Mouse (Mus musculus): ENCODE results near the gene Zmat1.

Gene Zmat1

DNA sequence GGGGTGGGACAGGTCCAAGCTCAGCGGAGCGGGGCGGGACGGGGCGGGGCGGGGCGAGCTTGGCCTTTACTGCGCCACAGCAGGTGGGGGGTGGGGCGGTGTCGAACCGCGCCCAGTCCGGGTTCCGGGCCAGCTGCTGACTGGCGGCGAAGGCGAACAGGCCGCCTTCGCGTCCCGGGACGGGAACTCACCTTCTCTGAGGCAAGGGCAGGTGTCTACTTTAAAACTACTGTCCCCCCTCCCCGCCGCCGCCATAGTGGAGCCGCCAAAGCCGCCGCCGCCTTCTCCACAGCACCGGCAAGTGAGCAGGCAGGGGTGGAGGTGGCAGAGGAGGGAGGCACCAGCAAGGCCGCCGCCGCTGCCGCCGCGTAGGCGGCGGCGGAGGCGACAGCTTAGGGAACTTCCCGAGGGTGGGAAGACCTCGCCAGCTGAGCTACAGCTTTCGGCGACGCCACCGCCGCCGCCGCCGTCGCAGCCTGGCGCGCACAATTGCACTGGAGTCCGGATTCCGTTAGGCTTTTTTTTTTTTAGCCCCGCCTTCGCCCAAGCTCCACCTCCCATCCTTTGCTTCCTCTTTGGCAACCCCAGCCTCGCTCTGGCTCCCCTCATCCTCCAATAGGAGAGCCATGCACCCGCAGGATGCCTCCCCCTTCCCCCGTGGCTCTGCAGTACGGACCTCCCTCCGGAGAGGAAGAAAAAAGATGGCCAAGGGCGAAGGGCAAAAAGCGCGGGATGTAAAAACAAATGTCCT lies at the start of gene Zmat1:
Gene Zmat1 (minus strand): TSS at position 490 of the 751 bp plus-strand sequence.
- DNase-seq (ENCODE audit: low read depth, low spot score), result peak; percentile 90

DNA sequence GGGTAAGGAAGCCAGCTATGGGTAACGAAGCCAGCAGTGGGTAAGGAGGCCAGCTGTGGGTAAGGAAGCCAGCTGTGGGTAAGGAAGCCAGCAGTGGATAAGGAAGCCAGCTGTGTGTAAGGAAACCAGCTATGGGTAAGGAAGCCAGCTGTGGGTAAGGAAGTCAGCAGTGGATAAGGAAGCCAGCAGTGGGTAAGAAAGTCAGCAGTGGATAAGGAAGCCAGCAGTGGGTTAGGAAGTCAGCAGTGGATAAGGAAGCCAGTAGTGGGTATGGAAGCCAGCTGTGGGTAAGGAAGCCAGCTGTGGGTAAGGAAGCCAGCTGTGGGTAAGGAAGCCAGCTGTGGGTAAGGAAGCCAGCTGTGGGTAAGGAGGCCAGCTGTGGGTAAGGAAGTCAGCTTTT lies 44.9 kb upstream of the Zmat1 start:
- peak; percentile 0 for DNase-seq (ENCODE audit: low read depth, low spot score)

GRCm38 (mm10) chrX:135035962-135036375 lies 27.0 kb upstream of the Zmat1 start:
- no peak for DNase-seq (ENCODE audit: low read depth, low spot score)

GRCm38 (mm10) chrX:135025135-135025534 lies 16.1 kb upstream of the Zmat1 start:
- DNase-seq (ENCODE audit: low read depth, low spot score), result no peak

DNA sequence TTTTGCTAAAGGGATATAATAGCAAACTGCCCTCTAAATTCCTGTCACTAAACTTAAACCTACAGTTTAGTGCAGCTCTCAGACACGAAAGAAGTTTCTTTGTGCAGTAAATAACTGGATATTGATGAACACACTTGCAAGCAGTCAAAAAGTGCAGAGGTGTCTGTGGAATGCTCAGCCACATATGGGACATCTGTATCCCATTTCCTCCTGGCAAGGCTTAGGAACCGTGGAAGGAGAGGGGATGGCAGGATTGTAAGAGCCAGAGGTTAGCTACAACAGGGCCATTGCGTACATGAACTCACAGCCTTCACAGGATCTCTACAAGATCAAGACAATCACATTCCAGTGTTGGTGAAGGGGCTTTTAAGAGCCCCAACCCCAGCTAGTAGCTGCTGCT lies 2.4 kb upstream of the Zmat1 start:
- no peak for DNase-seq (ENCODE audit: low read depth, low spot score)

DNA sequence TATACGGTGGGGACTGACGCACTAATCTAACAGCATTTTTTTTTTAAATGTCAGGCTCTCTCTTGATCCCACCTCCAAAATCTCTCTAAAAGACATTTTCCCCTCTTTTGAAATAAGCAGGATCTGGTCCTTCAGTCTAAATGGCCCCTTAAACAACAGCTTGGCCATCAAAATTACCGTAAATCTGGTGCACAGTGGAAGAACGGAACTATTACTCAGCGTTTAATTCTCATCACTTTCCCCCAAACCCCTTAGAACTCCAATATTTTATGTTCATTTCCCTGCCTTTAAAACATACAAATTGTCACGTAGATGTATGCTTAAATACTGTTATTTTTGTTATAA lies 434 bp upstream of the Zmat1 start:
- no peak for DNase-seq (ENCODE audit: low read depth, low spot score)

GRCm38 (mm10) chrX:135008021-135008420 lies 988 bp downstream of the Zmat1 start:
- DNase-seq (ENCODE audit: low read depth, low spot score), result peak; percentile 6

- DNase-seq (ENCODE audit: low read depth, low spot score), result no peak
These were observed 44.5 kb downstream of the Zmat1 start, which contains the start of gene Nxf2 for GRCm38 (mm10) chrX:134964546-134964945. TSS of gene Nxf2 (minus strand) at chrX:134964754.

GRCm38 (mm10) chrX:134963305-134964094 lies 45.5 kb downstream of the Zmat1 start:
- peak; percentile 66 for DNase-seq (ENCODE audit: low read depth, low spot score)

- no peak for DNase-seq (ENCODE audit: low read depth, low spot score)
These were observed 78.6 kb downstream of the Zmat1 start for GRCm38 (mm10) chrX:134930361-134930760.

DNA sequence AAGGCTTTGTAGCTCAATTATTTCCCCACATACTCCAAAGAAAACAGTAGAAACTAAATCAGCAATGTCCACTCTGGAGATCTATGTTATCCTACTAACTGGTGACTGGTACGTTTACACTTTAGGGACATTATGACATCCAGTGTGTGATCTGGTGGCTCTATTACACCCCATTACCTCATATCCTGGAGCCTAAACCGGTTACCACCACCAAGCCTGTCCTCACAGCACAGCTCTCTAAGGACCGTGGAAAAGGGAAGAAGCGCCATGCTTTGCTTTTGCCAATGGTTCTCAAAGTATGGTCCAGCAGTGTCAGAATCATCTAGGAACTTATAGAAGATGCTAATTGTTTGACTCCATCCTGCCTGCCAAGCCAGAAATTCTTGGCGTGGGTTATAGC lies 79.1 kb downstream of the Zmat1 start:
- DNase-seq (ENCODE audit: low read depth, low spot score), result no peak

- DNase-seq (ENCODE audit: low read depth, low spot score), result no peak
These were observed 84.0 kb downstream of the Zmat1 start for GRCm38 (mm10) chrX:134925058-134925457.

- DNase-seq (ENCODE audit: low read depth, low spot score), result no peak
These were observed 85.2 kb downstream of the Zmat1 start for GRCm38 (mm10) chrX:134923675-134924424.
